Mouse (Mus musculus): ENCODE results near the gene Ccn5.

DNA sequence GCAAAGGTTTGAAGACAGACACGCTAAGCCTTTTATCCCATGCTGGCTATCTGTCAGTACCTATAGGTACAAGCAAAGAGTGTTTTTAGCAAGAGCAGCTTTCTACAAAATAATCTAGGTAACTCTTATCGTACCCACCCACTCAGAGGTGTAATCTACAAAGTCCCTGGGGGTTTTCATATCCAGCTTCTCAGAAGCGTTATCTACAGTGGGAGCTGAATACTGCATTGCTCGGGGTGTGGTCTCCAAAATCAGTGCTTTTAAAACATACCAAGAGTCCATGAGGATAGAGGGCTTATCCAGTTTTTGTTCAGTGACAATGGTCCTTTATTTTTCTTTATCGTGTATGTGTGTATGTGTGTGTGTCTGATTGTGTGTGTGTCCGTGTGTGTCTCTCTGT lies 37.3 kb upstream of the Ccn5 start:
- TF ChIP-seq CTCF (IDR thresholded peaks at IDR 0.05; ENCODE audit: control insufficient read depth, insufficient read depth, low read length) = no peak
- no peak for TF ChIP-seq POLR2A (IDR thresholded peaks at IDR 0.05; ENCODE audit: borderline replicate concordance, control insufficient read depth, low read depth, low read length)
